Mouse (Mus musculus) brain, embryonic 14.5 days (tissue): ENCODE results near the gene Pyurf.

Experiments used
- CTCF ChIP-seq: fragments of 200-500 bp; IDR thresholded peaks from 2 replicates; pipeline ENCODE4 v1.5.1; 2012; ENCODE audit warnings: inconsistent platforms, mild to moderate bottlenecking, moderate library complexity, borderline replicate concordance; ENCODE audit not compliant: insufficient read depth, insufficient read length; ENCODE audit errors: extremely low read depth
- POLR2A ChIP-seq: fragments of 200-500 bp; IDR thresholded peaks from 2 replicates; pipeline ENCODE4 v1.6.1; 2012; ENCODE audit warnings: mild to moderate bottlenecking, inconsistent platforms, borderline replicate concordance; ENCODE audit not compliant: poor library complexity, insufficient read depth, insufficient read length, severe bottlenecking; ENCODE audit errors: extremely low read depth

GRCm38 (mm10) chr6:57647256-57647655 is 44.6 kb downstream of the Pyurf start:
- TF ChIP-seq CTCF: no peak
- TF ChIP-seq POLR2A: no peak
